ENCODE assay signal across 20 mouse cellular contexts in genomic region chr9:40400854-40401253, GRCm38 (mm10).
DNase-seq lines count a peak whose midpoint lies in the region; ATAC-seq and TF ChIP-seq lines count a peak whose summit lies in the region.
"Had no signal": no experiment of that assay in that cellular context is flagged by ENCODE, and none has a peak within 500 bp of the region (broad histone marks: within the 10 kb centered on the region; RNA-seq: fewer than 3 reads in every experiment).

No protein-coding gene starts in this region.

- H3K36me3 ChIP-seq in kidney, adult 2 months (ENCODE audit: control insufficient read depth, insufficient read depth, low read length) = no peaks in the 10 kb centered on the region
- H3K36me3 ChIP-seq in heart, embryonic 12.5 days = no peaks in the 10 kb centered on the region
- H3K36me3 ChIP-seq: embryonic facial prominence, embryonic 10.5 days; G1E; heart, embryonic 13.5 days had no signal

- no peak; the same call in 1 of the 2 replicates for ATAC-seq in heart, embryonic 12.5 days (ENCODE audit: insufficient number of reproducible peaks, low FRiP score)
- ATAC-seq: CD4-positive, CD25-positive, alpha-beta regulatory T cell, adult 4 months; forebrain, embryonic 13.5 days; forebrain, postnatal 0 days; hindbrain, embryonic 16.5 days had no signal

- peak; percentile 3 to 7 for DNase-seq in cerebellum, adult 2 months
- no peak for DNase-seq in cerebellum, adult 18-20 months
- DNase-seq in kidney, adult 2 months = peak; percentile 69
- DNase-seq in kidney, postnatal 4 days = no peak
- peak; percentile 62 to 64 for DNase-seq in kidney, postnatal 36 days
- no peak for DNase-seq in kidney, postnatal 10 days
- DNase-seq: adrenal gland, adult 8-10 months; adrenal gland, postnatal 36 days; B cell, adult 2 months; cerebellum, adult 9-10 months; forebrain, postnatal 0 days; gastrocnemius, postnatal 14 days; heart, postnatal 36 days had no signal

- TF ChIP-seq POLR2A in cerebellum, adult 2 months (IDR thresholded peaks at IDR 0.05; ENCODE audit: borderline replicate concordance, insufficient read depth, low read length) = no peak
- no peak for TF ChIP-seq POLR2A in kidney, adult 2 months (IDR thresholded peaks at IDR 0.05; ENCODE audit: low read depth, low read length)

- no peak overlapping the region for H3K27ac ChIP-seq in cerebellum, adult 2 months (ENCODE audit: insufficient read depth, low read length)
- H3K27ac ChIP-seq in kidney, adult 2 months (ENCODE audit: insufficient read depth, low read depth, low read length) = no peak overlapping the region
- no peak overlapping the region for H3K27ac ChIP-seq in heart, embryonic 12.5 days (ENCODE audit: poor library complexity, severe bottlenecking)
- H3K27ac ChIP-seq: embryonic facial prominence, embryonic 10.5 days; forebrain, embryonic 13.5 days; heart, embryonic 13.5 days had no signal

- TF ChIP-seq CTCF in cerebellum, adult 2 months (IDR thresholded peaks at IDR 0.05; ENCODE audit: borderline replicate concordance, insufficient read depth, low read depth, low read length) = no peak
- TF ChIP-seq CTCF in kidney, adult 2 months (conservative IDR thresholded peaks at IDR 0.05; ENCODE audit: insufficient read depth, insufficient read length, low read depth, low read length) = no peak

- no peak overlapping the region for H3K4me3 ChIP-seq in cerebellum, adult 2 months (replicated peaks; ENCODE audit: insufficient read depth, low read depth, low read length)
- H3K4me3 ChIP-seq in kidney, adult 2 months (ENCODE audit: insufficient read depth, low read depth, low read length) = no peak overlapping the region
- H3K4me3 ChIP-seq in heart, embryonic 12.5 days = no peak overlapping the region
- H3K4me3 ChIP-seq: embryonic facial prominence, embryonic 10.5 days; forebrain, embryonic 13.5 days; heart, embryonic 13.5 days had no signal

- peaks cover 25% of the 10 kb centered on the region for H3K4me1 ChIP-seq in cerebellum, adult 2 months (ENCODE audit: control insufficient read depth, insufficient read depth, low read length)
- peaks cover 12% of the 10 kb centered on the region; the same call in 1 of the 2 replicates for H3K4me1 ChIP-seq in kidney, adult 2 months (ENCODE audit: control insufficient read depth, insufficient read depth, low read length)
- H3K4me1 ChIP-seq in heart, embryonic 12.5 days (replicated peaks) = peaks cover 47% of the 10 kb centered on the region

- H3K9ac ChIP-seq in heart, embryonic 12.5 days = no peak overlapping the region
- H3K9ac ChIP-seq: forebrain, embryonic 13.5 days; forebrain, postnatal 0 days; heart, embryonic 13.5 days had no signal

- H3K4me2 ChIP-seq in heart, embryonic 12.5 days = no peak overlapping the region
- H3K4me2 ChIP-seq: forebrain, embryonic 13.5 days; heart, embryonic 13.5 days had no signal

- H3K27me3 ChIP-seq in cerebellum, adult 2 months (ENCODE audit: control insufficient read depth, insufficient read depth, low read length) = no peaks in the 10 kb centered on the region
- H3K27me3 ChIP-seq in kidney, adult 2 months (replicated peaks; ENCODE audit: control insufficient read depth, insufficient read depth, low read length) = no peaks in the 10 kb centered on the region
- H3K27me3 ChIP-seq in heart, embryonic 12.5 days (replicated peaks) = no peaks in the 10 kb centered on the region
- H3K27me3 ChIP-seq: forebrain, embryonic 13.5 days; heart, embryonic 13.5 days had no signal

- H3K9me3 ChIP-seq in heart, embryonic 12.5 days (replicated peaks) = no peaks in the 10 kb centered on the region
- H3K9me3 ChIP-seq: embryonic facial prominence, embryonic 10.5 days; forebrain, embryonic 13.5 days; heart, embryonic 13.5 days had no signal

- WGBS in cerebellum, adult 2 months = 88% methylated on average over 9 of the region's 9 CpGs
- WGBS in kidney, adult 2 months = 57% methylated on average over 9 of the region's 9 CpGs
- WGBS in heart, embryonic 12.5 days = 51% methylated on average over 9 of the region's 9 CpGs

Comparison
In these comparisons a context has a peak if more than half of its experiments do, and no peak if none do; other contexts are left out.
1. DNase-seq: peak in cerebellum, adult 2 months (2 of 2), kidney, adult 2 months (single experiment) and kidney, postnatal 36 days (2 of 2); none in cerebellum, adult 18-20 months (0 of 2), kidney, postnatal 4 days (0 of 2) and kidney, postnatal 10 days (single experiment).